8 mouse cellular contexts compared by ENCODE assay signal in genomic region chr2:151876012-151876485, GRCm38 (mm10). TPM values are rescaled to one million over a fixed set of nuclear protein-coding genes. Genes with fewer than 3 reads are reported as not detected.
DNase-seq lines count a peak whose midpoint lies in the region; ATAC-seq and TF ChIP-seq lines count a peak whose summit lies in the region.

No protein-coding gene starts in this region.

- no peak overlapping the region for H3K27ac ChIP-seq in bone marrow, adult 2 months (ENCODE audit: control insufficient read depth, insufficient read depth, low read depth, low read length, poor library complexity)
- no peak overlapping the region for H3K27ac ChIP-seq in embryonic facial prominence, embryonic 14.5 days (replicated peaks; ENCODE audit: low read depth, low read length)
- no peak overlapping the region for H3K27ac ChIP-seq in lung, postnatal 0 days (ENCODE audit: low read length)

- H3K9me3 ChIP-seq in embryonic facial prominence, embryonic 14.5 days (ENCODE audit: control insufficient read depth, low read length) = no peaks in the 10 kb centered on the region
- H3K9me3 ChIP-seq in lung, postnatal 0 days (ENCODE audit: low read length) = no peaks in the 10 kb centered on the region

- peak; percentile 63; the same call in 1 of the 2 replicates for ATAC-seq in embryonic facial prominence, embryonic 14.5 days (ENCODE audit: low read depth)
- peak; percentile 66 for ATAC-seq in lung, postnatal 0 days

- no peaks in the 10 kb centered on the region for H3K27me3 ChIP-seq in embryonic facial prominence, embryonic 14.5 days (replicated peaks; ENCODE audit: control insufficient read depth, insufficient read depth, low read length)
- no peaks in the 10 kb centered on the region for H3K27me3 ChIP-seq in lung, postnatal 0 days (replicated peaks; ENCODE audit: insufficient read depth, low read length)

- no peaks in the 10 kb centered on the region for H3K36me3 ChIP-seq in embryonic facial prominence, embryonic 14.5 days (ENCODE audit: control insufficient read depth, insufficient read depth, low read length)
- H3K36me3 ChIP-seq in lung, postnatal 0 days (ENCODE audit: insufficient read depth, low read length) = no peaks in the 10 kb centered on the region

- WGBS in bone marrow, adult 2 months = 12% methylated on average over 8 of the region's 8 CpGs
- WGBS in embryonic facial prominence, embryonic 14.5 days = 13% methylated on average over 8 of the region's 8 CpGs
- WGBS in lung, postnatal 0 days = 14% methylated on average over 8 of the region's 8 CpGs

- DNase-seq in ES-CJ7 (ENCODE audit: low read depth, low spot score) = peak; percentile 80
- DNase-seq in embryonic facial prominence, embryonic 14.5 days (ENCODE audit: low spot score) = peak; percentile 31
- DNase-seq in heart, postnatal 36 days = peak; percentile 46 to 64
- peak; percentile 64 to 74 for DNase-seq in kidney, postnatal 4 days
- peak; percentile 65 for DNase-seq in lung, postnatal 0 days (ENCODE audit: low spot score)
- DNase-seq in ovary, postnatal 36 days (ENCODE audit: low spot score) = peak; percentile 47
- DNase-seq in spleen, adult 12 weeks (ENCODE audit: low spot score) = no peak

- TF ChIP-seq POLR2A in bone marrow, adult 2 months (IDR thresholded peaks at IDR 0.05; ENCODE audit: borderline replicate concordance, control insufficient read depth, low read depth, low read length) = no peak

- no peak overlapping the region for H3K4me2 ChIP-seq in embryonic facial prominence, embryonic 14.5 days (ENCODE audit: low read depth, low read length)
- no peak overlapping the region for H3K4me2 ChIP-seq in lung, postnatal 0 days (replicated peaks; ENCODE audit: low read depth, low read length)

- no peak for TF ChIP-seq EP300 in lung, postnatal 0 days (IDR thresholded peaks at IDR 0.05)

- no peak overlapping the region for H3K9ac ChIP-seq in embryonic facial prominence, embryonic 14.5 days (ENCODE audit: low read depth, low read length)
- no peak overlapping the region for H3K9ac ChIP-seq in lung, postnatal 0 days (replicated peaks; ENCODE audit: low read depth)

- TF ChIP-seq CTCF in bone marrow, adult 2 months (IDR thresholded peaks at IDR 0.05; ENCODE audit: control insufficient read depth, insufficient read depth, low read length) = peak; percentile 88
- TF ChIP-seq CTCF in lung, postnatal 0 days (IDR thresholded peaks at IDR 0.05) = peak; percentile 94

- H3K4me3 ChIP-seq in bone marrow, adult 2 months (replicated peaks; ENCODE audit: control insufficient read depth, low read depth, low read length) = no peak overlapping the region
- no peak overlapping the region for H3K4me3 ChIP-seq in embryonic facial prominence, embryonic 14.5 days (ENCODE audit: low read depth, low read length)
- no peak overlapping the region for H3K4me3 ChIP-seq in lung, postnatal 0 days (ENCODE audit: low read depth, low read length)

- intact Hi-C loops in heart, postnatal 36 days (cut with DNase I) = loop anchor here (1.0 to 2.0 kb wide), 2 partner anchors 55 to 118 kb away; no protein-coding TSS in a partner anchor

- no peaks in the 10 kb centered on the region for H3K4me1 ChIP-seq in bone marrow, adult 2 months (ENCODE audit: control insufficient read depth, insufficient read depth, low read length)
- H3K4me1 ChIP-seq in embryonic facial prominence, embryonic 14.5 days (ENCODE audit: control insufficient read depth, insufficient read depth, low read length) = no peaks in the 10 kb centered on the region
- no peaks in the 10 kb centered on the region for H3K4me1 ChIP-seq in lung, postnatal 0 days (ENCODE audit: insufficient read depth, low read depth, low read length)

RNA-seq across cellular contexts. Expression of gene Rspo4, which starts 33.3 kb away (rescaled TPM):
- not detected in 2 replicates for polyA plus RNA-seq in bone marrow, adult 2 months (2011; ENCODE audit: insufficient read depth, insufficient read length, low replicate concordance, missing spikeins)
- polyA plus RNA-seq in embryonic facial prominence, embryonic 14.5 days (2014; fragmentation: Nextera tagmentation; extraction: Ambion mirVana) = 0.50 and 0.89 TPM in 2 replicates
- not detected for total RNA-seq in heart, postnatal 36 days (2021)
- 1.7 and 2.6 TPM in 2 replicates for polyA plus RNA-seq in lung, postnatal 0 days (2015; fragmentation: Nextera tagmentation; extraction: Ambion mirVana)

RNA-seq across cellular contexts. Expression of gene Angpt4, which starts 35.0 kb away (rescaled TPM):
- 1.5 and 2.1 TPM in 2 replicates for polyA plus RNA-seq in bone marrow, adult 2 months (2011; ENCODE audit: insufficient read depth, insufficient read length, low replicate concordance, missing spikeins)
- polyA plus RNA-seq in embryonic facial prominence, embryonic 14.5 days (2014; fragmentation: Nextera tagmentation; extraction: Ambion mirVana) = 0.64 and 1.1 TPM in 2 replicates
- total RNA-seq in heart, postnatal 36 days (2021) = under 1 TPM; 0.19 to 0.22 TPM
- 0.11 and 0.13 TPM in 2 replicates for polyA plus RNA-seq in lung, postnatal 0 days (2015; fragmentation: Nextera tagmentation; extraction: Ambion mirVana)
